Mouse (Mus musculus) spleen, adult 12 weeks (tissue): ENCODE measurements around the gene Cxcl17.
"Not testable (repeated sequence)": the region's sequence is repeated elsewhere in the genome, so short reads cannot be mapped to it uniquely, and the experiment has no call there.

Experiments
- DNase-seq: peaks from one replicate; pipeline ENCODE4 v3.0.0; 2022; ENCODE audit warnings: low spot score

The Cxcl17 gene

DNA sequence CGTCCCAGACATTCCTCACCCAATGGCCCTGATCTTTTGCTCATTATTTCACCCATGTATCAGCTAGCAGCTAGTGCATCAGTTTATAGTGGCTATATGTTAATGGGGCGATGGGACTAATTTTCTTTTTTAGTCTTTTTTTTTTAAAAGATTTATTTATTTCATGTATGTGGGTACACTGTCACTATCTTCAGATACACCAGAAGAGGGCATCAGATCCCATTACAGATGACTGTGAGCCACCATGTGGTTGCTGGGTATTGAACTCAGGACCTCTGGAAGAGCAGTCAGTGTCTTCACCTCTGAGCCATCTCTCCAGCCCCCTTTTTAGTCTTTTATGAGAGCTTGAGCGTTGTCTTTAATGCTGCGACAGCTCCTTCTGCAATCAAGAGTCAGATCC is 13.7 kb upstream of the Cxcl17 start:
- not testable (repeated sequence) for DNase-seq

- peak; percentile 63 for DNase-seq
These were observed 11.7 kb upstream of the Cxcl17 start for GRCm38 (mm10) chr7:25424429-25424828.

DNA sequence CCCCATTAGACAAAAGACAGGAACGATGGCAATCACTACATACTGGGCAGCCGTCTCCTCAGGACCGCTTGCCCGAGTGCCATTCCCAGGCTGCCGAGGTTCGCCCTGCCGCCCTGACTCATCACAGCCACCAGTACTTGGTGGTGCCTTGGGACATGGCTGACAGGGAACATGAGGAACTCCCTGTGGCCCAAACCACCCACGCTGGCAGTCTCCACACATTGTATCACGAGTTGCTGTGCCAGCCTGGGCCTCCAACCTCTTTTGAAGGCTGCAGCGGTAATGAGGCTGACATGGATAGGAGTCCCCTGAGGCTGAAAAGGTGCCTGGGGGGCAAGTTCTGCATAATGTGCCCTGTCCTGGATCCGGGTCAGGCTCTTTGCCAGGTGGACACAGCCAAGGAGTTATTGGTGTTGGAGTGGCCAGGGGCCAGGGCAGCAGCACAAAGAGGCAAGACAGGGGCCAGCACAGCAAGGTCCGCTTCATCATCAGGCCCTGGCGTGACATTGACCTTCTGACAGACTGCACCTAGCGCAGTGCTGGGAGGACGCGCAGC is 9.7 kb upstream of the Cxcl17 start:
- no peak for DNase-seq

DNA sequence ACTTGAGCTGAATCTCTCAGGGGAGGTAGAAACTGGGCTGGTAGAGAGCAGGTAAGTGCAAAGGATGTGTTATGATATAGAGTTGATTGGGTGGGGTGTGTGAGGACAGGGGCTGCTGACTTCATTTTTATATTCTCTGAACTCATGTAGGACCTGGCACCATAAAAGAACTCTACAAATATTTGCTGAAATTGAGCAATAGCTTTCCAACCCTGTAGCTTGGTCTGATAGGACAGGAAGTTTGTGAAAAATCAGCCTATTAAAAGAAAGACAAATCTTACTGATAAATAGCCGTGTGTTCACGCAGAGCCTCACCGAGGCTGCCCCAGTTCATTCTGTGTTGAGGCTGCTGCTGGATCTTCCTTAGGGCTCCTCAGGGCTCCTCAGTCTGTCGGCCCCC is 7.3 kb upstream of the Cxcl17 start:
- DNase-seq, result no peak

DNA sequence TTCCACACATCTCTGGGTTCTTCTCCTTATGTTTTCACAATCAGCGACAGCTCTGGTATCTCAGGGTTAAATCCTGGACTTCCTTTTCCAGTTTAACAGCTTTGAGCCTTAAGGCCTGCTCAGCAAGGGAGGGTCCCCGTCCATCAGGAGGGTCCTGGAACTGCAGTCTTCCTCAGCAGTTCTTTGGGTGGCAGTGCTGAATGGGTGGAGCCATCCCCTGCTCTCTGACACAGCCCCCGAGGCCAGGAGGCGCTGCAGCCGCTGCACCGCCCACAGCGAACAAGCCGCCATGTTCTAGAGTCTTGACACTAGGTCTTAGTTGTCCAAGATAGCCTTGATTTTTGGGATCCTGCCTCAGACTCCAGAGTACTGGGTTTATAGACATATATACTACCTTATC is 6.8 kb upstream of the Cxcl17 start:
- DNase-seq, result no peak

- DNase-seq, result no peak
These were observed 4.9 kb upstream of the Cxcl17 start for GRCm38 (mm10) chr7:25417597-25417996.

DNA sequence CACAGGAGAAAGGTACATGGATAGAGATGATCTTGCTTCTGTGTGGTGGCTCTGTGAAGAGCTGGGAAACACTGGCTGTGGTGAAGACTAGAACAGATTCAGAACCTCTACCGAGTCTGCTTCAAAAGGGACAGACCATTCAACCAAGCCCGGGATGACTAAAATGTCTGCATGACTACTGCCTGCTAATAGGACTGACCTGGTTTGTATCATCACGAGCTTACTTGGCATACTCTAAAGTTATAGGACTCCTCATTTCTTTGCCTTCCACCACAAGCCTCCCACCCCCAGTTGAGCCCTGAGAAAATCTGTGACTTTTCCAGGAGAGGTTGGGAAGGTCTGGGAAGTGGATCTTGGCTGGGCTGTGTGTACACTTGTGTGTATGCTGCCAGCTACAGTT is 825 bp downstream of the Cxcl17 start:
- no peak for DNase-seq

DNA sequence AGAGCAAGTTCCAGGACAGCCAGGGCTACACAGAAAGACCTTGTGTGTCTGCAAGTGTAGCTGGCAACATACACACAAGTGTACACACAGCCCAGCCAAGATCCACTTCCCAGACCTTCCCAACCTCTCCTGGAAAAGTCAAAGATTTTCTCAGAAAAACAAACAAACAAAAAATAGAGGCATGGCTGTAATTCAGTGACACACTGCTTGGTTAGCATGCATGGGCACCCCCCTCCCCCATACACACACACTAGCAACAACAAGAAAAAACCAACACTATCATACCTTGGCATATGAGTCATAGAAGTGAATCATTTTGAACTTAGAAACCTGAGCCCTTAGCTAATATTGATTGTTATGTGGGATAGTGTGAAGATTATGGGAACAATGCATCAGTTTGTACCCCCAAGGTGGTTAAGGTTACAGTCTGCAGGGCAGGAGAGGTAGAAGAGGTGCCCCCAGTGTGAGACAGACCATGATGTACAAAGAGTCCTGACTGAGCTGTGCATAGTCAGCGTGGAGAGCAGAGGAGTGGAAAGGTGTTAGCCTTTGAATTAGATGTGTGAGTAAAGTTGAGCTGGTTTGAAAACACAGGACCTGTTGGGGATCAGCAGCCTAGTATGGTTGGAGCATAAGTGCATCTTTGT is 1.6 kb downstream of the Cxcl17 start:
- DNase-seq, result no peak

DNA sequence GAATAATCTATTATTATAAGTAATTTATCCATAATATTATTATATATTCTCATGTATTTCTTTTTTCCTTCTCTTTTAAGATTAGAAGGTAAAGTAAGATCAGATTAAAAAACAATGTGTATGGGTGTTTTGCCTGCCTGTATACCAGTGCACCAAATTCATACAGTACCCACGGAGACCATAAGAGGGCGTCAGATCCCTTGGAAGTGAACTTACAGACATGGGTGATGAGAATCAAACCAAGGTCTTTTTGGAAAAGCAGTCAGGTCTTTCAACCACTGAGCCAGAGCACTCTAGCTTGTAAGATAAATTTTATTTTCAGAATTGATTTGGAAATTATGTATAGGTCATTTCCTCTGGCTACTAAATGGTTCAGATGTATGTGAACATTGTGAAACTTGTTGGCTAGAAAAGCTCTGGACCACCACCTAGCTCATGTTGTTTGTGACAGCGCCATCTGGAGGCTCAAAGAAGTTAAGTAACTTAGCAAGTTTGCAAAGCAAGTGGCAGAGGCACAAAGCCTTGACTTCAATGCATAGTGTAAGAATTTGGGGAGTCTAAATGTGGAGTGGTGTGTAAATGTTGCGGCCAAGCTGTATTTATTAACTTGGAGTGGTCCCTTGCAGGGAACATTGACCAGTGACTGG is 3.4 kb downstream of the Cxcl17 start:
- no peak for DNase-seq

GRCm38 (mm10) chr7:25406468-25406867 is 6.2 kb downstream of the Cxcl17 start:
- DNase-seq, result no peak

DNA sequence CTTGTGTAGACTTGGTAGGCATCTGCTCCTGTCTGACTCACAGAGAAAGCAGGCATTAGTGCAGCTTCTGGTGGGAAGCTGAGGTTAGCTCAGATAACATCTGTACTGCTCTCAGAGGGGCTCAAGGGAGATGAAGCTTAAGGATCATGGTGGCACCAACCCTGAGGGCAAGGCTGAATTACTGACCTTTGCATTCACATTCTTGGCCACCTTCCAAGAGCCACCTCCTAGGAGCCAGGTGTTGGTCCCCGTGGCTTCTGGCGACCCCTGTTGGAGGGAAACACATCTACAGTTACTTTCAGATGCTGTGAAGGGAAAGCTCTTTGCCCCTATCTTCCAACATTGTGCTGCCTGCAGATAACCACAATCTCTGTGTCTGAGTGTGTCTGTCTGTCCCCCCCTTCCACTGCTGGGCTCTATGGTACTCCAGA is 10.0 kb downstream of the Cxcl17 start:
- DNase-seq, result no peak

DNA sequence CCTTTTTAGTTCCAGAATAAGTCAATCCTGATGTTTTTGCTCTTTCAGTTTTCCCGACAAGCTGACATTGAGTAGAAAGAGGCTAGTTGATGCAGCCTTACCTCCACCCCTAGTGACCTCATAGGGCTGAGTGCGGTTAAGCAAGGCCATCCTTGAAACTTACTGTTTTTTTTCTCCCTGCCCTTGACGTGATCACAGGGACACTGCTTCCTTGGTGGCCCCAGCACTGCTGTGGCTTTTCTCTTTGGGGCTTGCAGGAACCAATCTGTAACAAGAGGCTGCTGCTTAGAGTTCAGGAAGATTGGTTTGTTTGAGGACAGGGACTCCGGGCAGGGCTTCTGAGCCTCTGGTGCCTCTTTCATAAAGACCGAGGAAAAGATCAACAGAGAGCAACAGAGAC is 10.7 kb downstream of the Cxcl17 start:
- no peak for DNase-seq

GRCm38 (mm10) chr7:25401551-25401950 is 11.1 kb downstream of the Cxcl17 start:
- DNase-seq, result no peak

DNA sequence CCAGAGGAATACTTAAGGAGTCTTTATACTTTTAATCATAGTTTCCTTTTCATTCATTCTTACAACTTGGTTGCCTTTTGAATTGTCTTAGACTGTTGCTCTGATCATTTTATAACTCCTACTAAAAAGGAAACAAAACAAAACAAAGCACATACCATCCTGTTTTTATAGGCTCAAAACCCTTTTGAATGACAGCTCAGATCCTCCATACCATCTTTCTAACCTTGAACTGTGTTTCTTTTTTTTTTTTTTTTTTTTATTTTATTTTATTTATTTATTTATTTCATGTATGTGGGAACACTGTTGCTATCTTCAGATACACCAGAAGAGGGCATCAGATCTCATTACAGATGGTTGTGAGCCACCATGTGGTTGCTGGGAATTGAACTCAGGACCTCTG is 13.7 kb downstream of the Cxcl17 start:
- not testable (repeated sequence) for DNase-seq

DNA sequence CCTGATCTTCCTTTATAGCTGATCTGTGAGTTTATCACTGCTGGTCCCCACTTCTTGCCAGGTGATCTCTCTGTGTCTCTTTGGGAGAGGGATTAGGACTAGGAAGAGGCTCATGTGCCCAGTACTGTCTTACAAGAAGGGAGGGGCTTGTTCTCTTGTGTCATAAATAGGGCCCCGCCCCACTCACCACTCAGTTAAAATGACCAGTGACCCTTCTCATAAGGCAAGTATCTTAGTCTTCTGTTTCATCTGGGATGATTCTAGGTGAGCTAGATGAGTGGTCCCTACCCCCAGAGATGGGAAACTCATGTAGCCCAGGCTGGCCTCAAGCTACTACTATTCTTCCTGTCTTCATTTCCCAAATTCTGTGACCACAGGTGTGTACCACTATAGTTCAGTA is 14.1 kb downstream of the Cxcl17 start, which contains the start of gene Lipe:
TSS of gene Lipe (minus strand) at position 101 of the 400 bp plus-strand sequence.
- no peak for DNase-seq

DNA sequence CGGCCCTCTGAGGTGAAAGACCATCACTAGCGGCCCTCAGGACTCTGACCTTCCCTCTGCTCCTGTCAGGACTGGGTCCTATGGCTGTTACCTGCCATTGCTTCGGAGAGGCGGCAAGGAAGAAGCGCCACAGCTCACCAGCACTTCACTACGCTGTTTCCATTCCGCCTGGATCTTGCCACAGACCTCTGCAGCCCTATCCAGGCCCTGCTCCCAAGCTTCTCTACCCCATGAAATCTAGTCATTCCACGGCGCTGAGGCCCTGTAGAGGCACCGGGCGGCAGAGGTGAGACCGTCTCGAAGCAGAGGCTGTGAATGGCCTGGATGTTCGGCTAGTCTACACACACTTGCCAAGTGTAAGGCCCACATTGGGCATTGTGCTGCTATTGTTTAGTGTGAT is 16.1 kb downstream of the Cxcl17 start:
- no peak for DNase-seq

DNA sequence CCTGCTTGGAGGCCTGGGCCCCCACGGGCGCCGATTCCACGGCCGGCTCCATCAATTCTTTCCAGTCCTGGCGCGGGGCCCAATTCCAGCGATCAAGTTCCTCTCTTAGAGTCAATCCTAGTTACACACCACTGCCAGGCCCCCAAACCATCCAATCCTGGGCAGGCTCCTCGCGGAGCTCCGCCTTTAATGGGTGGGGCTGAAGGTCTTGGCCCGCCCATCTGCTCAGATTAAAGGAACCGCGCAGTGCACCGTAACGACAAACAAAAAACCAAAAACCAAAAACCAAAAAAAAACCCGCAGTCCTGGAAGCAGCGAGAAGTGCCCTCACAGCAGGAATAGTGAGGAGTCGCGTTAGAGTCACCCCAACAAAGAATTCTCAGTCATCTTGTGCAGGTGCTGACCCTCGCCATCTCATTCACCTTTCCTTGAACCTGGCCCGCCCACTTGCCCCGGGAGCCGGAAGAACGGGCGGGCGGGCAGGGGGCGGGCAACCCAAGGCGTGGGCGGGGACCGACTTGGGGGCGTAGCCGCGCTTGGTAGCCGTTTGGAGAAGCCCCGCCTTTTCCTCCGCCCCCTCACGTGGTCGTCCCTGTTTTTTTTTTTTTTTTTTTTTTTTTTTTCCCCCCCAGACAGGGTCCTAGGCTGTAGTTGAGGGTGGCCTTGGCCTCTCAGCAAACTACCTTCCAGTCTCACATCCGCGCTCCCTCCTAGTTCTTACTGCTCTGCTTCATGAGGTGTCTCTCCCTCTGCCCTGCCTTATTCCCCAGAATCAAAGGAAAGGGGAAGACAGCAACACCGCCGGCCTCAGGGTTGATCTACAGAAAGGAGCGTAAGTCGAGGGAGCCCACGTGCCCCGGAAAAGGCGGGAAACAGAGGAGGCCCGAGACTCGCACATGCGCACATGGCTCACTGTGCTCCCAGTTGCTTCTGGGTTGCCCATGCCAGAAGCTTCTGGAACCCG is 16.8 kb downstream of the Cxcl17 start:
- DNase-seq, result peak; percentile 88

DNA sequence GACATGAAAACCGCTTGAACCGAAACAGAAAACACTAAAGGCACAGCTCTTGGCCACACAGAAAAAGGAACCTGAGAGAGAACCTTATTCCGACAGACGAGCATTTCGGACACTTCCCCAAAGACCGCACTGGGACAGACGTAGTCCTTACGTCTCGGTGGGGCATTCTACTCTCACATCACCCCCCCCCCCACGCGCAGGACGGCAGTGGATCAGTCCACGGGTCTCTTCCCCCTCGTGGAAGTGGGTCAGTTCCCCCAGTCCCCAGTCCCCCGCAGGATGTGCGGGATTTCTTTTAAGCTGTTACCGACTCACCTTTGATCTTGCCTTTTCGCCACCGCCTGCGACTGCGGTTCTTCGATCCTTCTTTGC is 17.5 kb downstream of the Cxcl17 start:
- no peak for DNase-seq

DNA sequence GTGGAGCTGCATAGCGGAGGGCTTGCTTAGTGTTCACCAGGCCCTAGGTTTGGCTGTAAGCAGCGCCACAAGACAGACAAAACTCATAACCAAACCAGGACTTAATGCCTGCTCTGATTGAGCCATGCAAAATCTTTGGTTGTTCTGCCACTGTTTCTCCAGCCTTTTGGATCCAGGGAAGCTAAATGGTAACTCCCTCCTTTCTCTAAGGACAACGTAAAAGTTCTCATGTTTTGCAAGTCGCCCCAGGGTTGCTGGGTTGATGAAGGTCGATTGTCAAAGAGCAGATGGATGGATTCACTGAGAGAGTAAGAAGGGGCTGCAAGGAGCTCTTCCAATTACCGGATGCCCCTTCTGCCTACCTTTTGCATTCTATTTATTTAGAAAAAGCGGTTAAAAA is 17.9 kb downstream of the Cxcl17 start:
- no peak for DNase-seq

- no peak for DNase-seq
These were observed 19.1 kb downstream of the Cxcl17 start for GRCm38 (mm10) chr7:25393451-25394210.

DNA sequence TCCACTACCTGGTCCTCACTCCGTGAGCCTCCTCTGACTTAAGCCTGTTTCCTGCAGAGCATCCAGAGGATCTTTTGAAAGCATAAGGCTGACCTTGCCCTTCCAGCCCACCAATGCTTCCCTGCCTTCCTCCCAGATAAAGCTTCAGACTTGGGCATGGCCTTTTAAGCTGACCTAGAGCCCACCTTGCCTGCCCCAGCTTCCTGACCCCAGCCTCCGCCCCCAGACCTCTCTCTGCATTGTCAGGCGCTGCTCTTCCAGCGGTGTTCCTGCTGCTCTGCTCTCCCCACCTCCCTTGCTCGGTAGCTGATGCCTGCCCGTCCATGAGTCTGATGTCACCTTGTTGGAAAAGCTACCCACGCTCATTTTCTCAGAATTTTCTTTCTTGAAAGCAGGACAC is 19.8 kb downstream of the Cxcl17 start:
- DNase-seq, result no peak
